Comparison of ENCODE assay signal across 5 mouse cellular contexts in the genomic region with DNA sequence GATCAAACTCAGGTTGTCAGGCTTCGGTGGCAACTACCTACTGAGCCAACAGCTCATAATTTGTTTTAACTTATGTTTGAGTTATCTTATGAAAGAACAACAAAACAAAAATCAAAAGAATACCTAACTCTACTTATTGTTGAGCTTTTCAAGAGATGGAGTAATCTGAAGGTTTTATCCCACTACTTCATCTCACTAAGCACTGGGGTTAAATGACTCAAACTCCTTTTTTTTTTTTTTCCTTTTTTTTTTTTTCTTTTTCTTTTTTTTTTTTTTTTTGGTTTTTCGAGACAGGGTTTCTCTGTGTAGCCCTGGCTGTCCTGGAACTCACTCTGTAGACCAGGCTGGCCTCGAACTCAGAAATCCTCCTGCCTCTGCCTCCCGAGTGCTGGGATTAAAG. TPM values are rescaled to one million over a fixed set of nuclear protein-coding genes. Genes with fewer than 3 reads are reported as not detected.
DNase-seq lines count a peak whose midpoint lies in the region; ATAC-seq and TF ChIP-seq lines count a peak whose summit lies in the region.
"Not testable (repeated sequence)": the region's sequence is repeated elsewhere in the genome, so short reads cannot be mapped to it uniquely, and the experiment has no call there.

No protein-coding gene starts in this region.

- dilution Hi-C loops in CH12.LX (cut with MboI; ENCODE audit: extremely low pct_ligation_motif_present, extremely low pct_unique_long_range_greater_than_20kb, low sequenced_read_pairs) = not testable (repeated sequence)

- H3K27me3 ChIP-seq in CH12.LX (replicated peaks); MEL (ENCODE audit: control insufficient read depth in 1 of 2, insufficient read depth in 2 of 2, low read length in 2 of 2); liver, embryonic 12.5 days (replicated peaks); midbrain, embryonic 11.5 days (ENCODE audit: control insufficient read depth, insufficient read depth, low read length): not testable (repeated sequence)

- ATAC-seq in liver, embryonic 12.5 days; midbrain, embryonic 11.5 days (ENCODE audit: low FRiP score): not testable (repeated sequence)

- DNase-seq in CH12.LX (ENCODE audit: extremely low read depth); ES-E14 (ENCODE audit: low read depth, low spot score); MEL (ENCODE audit: low read depth, low spot score): not testable (repeated sequence)
- peak; percentile 23 for DNase-seq in midbrain, embryonic 11.5 days (ENCODE audit: low spot score, missing footprints)

- in situ Hi-C loops in CH12.LX (cut with MboI; ENCODE audit: low pct_ligation_motif_present, low pct_unique_long_range_greater_than_20kb, low sequenced_read_pairs); ES-E14 (cut with MboI; ENCODE audit: low sequenced_read_pairs in 2 of 2, unreplicated experiment in 2 of 2): not testable (repeated sequence)

- H3K4me1 ChIP-seq in CH12.LX (ENCODE audit: control insufficient read depth in 1 of 2, insufficient read depth in 2 of 2) (peaks cover 7 to 29% of the 10 kb centered on the region in 2 experiments), ES-E14 (ENCODE audit: control insufficient read depth in 2 of 2, insufficient read depth in 2 of 2, low read length in 2 of 2, poor library complexity in 1 of 2) (peaks cover 2 to 19% of the 10 kb centered on the region in 2 experiments), MEL (ENCODE audit: control insufficient read depth in 1 of 2, insufficient read depth in 2 of 2, low read length in 2 of 2) (peaks cover 24 to 30% of the 10 kb centered on the region in 2 experiments)
- H3K4me1 ChIP-seq in liver, embryonic 12.5 days = peaks cover 58% of the 10 kb centered on the region
- H3K4me1 ChIP-seq in midbrain, embryonic 11.5 days (ENCODE audit: control insufficient read depth, insufficient read depth, low read length) = peaks cover 14% of the 10 kb centered on the region

- H3K27ac ChIP-seq in CH12.LX (ENCODE audit: insufficient read depth, low read depth); ES-E14 (ENCODE audit: insufficient read depth, low read depth, low read length, poor library complexity, severe bottlenecking); MEL (ENCODE audit: control insufficient read depth, low read depth, low read length); midbrain, embryonic 11.5 days (ENCODE audit: low read depth, low read length): not testable (repeated sequence)
- H3K27ac ChIP-seq in liver, embryonic 12.5 days = 0 out of 2 replicates have a peak overlapping the region, but pooled peaks have one; percentile 51

- H3K4me3 ChIP-seq in CH12.LX (replicated peaks in 1 of 3; ENCODE audit: low read depth in 2 of 3, low read length in 2 of 3, poor library complexity in 1 of 3); ES-E14 (ENCODE audit: insufficient read depth in 1 of 2, low read depth in 1 of 2, low read length in 2 of 2, poor library complexity in 1 of 2, severe bottlenecking in 1 of 2); MEL (ENCODE audit: control insufficient read depth in 1 of 2, insufficient read depth in 1 of 2, low read depth in 2 of 2, low read length in 2 of 2); liver, embryonic 12.5 days; midbrain, embryonic 11.5 days (ENCODE audit: low read depth, low read length): not testable (repeated sequence)

- not testable (repeated sequence) for H3K79me2 ChIP-seq in CH12.LX (replicated peaks; ENCODE audit: control insufficient read depth, extremely low read depth, insufficient read depth, poor library complexity, severe bottlenecking)
- H3K79me2 ChIP-seq in MEL (ENCODE audit: control insufficient read depth, insufficient read depth, low read length, poor library complexity) = peaks cover 16% of the 10 kb centered on the region

- TF ChIP-seq POLR2A in CH12.LX (IDR thresholded peaks at IDR 0.05; ENCODE audit: low read depth, low read length); MEL (IDR thresholded peaks at IDR 0.05; ENCODE audit: control insufficient read depth in 1 of 2, insufficient read depth in 1 of 2, low read depth in 1 of 2, low read length in 2 of 2, poor library complexity in 1 of 2): not testable (repeated sequence)

- not testable (repeated sequence) for H3K9me3 ChIP-seq in CH12.LX (replicated peaks; ENCODE audit: low read length); ES-E14 (ENCODE audit: control insufficient read depth, insufficient read depth, low read depth, low read length); MEL (replicated peaks; ENCODE audit: insufficient read depth, low read length); liver, embryonic 12.5 days (replicated peaks); midbrain, embryonic 11.5 days (ENCODE audit: control insufficient read depth, low read length)

- H3K4me2 ChIP-seq in CH12.LX (ENCODE audit: insufficient read depth, low read depth, poor library complexity, severe bottlenecking); liver, embryonic 12.5 days; midbrain, embryonic 11.5 days: not testable (repeated sequence)

- H3K9ac ChIP-seq in CH12.LX (ENCODE audit: insufficient read depth, low read depth); ES-E14 (ENCODE audit: insufficient read depth, low read depth, low read length, poor library complexity, severe bottlenecking); MEL (ENCODE audit: control insufficient read depth, low read depth, low read length, poor library complexity, severe bottlenecking); liver, embryonic 12.5 days; midbrain, embryonic 11.5 days (ENCODE audit: low read length): not testable (repeated sequence)

- not testable (repeated sequence) for TF ChIP-seq RAD21 in CH12.LX (IDR thresholded peaks at IDR 0.05; ENCODE audit: low read depth, low read length); MEL (IDR thresholded peaks at IDR 0.05; ENCODE audit: low read depth, low read length)

- not testable (repeated sequence) for TF ChIP-seq CTCF in CH12.LX (conservative IDR thresholded peaks at IDR 0.05 in 1 of 2, IDR thresholded peaks at IDR 0.05 in 1 of 2; ENCODE audit: low read depth in 2 of 2, low read length in 2 of 2); MEL (IDR thresholded peaks at IDR 0.05 in 2 of 3, conservative IDR thresholded peaks at IDR 0.05 in 1 of 3; ENCODE audit: control insufficient read depth in 1 of 3, insufficient read depth in 1 of 3, low read depth in 2 of 3, low read length in 3 of 3, poor library complexity in 1 of 3, severe bottlenecking in 1 of 3)

- not testable (repeated sequence) for H3K36me3 ChIP-seq in CH12.LX (replicated peaks in 1 of 2; ENCODE audit: control insufficient read depth in 1 of 2, insufficient read depth in 1 of 2, low read length in 1 of 2); midbrain, embryonic 11.5 days (ENCODE audit: control insufficient read depth, insufficient read depth, low read length)
- H3K36me3 ChIP-seq in ES-E14 (ENCODE audit: control insufficient read depth, insufficient read depth, low read length, poor library complexity, severe bottlenecking) (peaks cover 21% of the 10 kb centered on the region), MEL (ENCODE audit: control insufficient read depth in 1 of 2, insufficient read depth in 2 of 2, low read length in 2 of 2) (peaks cover 4 to 32% of the 10 kb centered on the region in 2 experiments)
- H3K36me3 ChIP-seq in liver, embryonic 12.5 days = peaks cover 27% of the 10 kb centered on the region

- WGBS in liver, embryonic 12.5 days (ENCODE audit: insufficient replicate concordance) = 94% methylated on average over 3 of the region's 4 CpGs
- 86% methylated on average over 3 of the region's 4 CpGs for WGBS in midbrain, embryonic 11.5 days

- TF ChIP-seq EP300 in CH12.LX (IDR thresholded peaks at IDR 0.05; ENCODE audit: low read length); MEL (IDR thresholded peaks at IDR 0.05; ENCODE audit: low read depth in 1 of 2, low read length in 2 of 2): not testable (repeated sequence)

TF ChIP-seq in CH12.LX, 34 proteins besides CTCF, POLR2A, EP300 and RAD21:
- TF ChIP-seq ZNF384 (IDR thresholded peaks at IDR 0.05; ENCODE audit: low read depth, low read length) = peak; percentile 68

TF ChIP-seq in ES-E14, 5 proteins besides CTCF, POLR2A, EP300 and RAD21:
- TF ChIP-seq ZNF384 (IDR thresholded peaks at IDR 0.05; ENCODE audit: low read depth, low read length) = peak; percentile 48; the same call in 1 of the 2 replicates

TF ChIP-seq in MEL, 35 proteins besides CTCF, POLR2A, EP300 and RAD21:
- peak; percentile 64; the same call in 1 of the 2 replicates for TF ChIP-seq ZNF384 (IDR thresholded peaks at IDR 0.05; ENCODE audit: low read depth, low read length)
TF ChIP-seq in MEL: peak in this region for 1; not testable (repeated sequence) for 34.

RNA-seq across cellular contexts. Expression of a gene that starts 4.3 kb away (rescaled TPM):
- 6.0 and 12.5 TPM in 2 replicates for total RNA-seq in CH12.LX (2012; rRNA removed)
- 19.5 and 22.4 TPM in 2 replicates for total RNA-seq in CH12.LX (2014; rRNA removed)
- 26.2 and 30.5 TPM in 2 replicates for polyA plus RNA-seq in CH12.LX (2012; ENCODE audit: insufficient read length, low read depth)
- total RNA-seq in ES-E14 (2012; rRNA removed) = 49.1 and 70.3 TPM in 2 replicates
- 18.1 and 29.3 TPM in 2 replicates for total RNA-seq in MEL (2012; rRNA removed)
- 10 to 100 TPM in 1 of 2 experiments, not detected in 1; 37.4 TPM for polyA plus RNA-seq in MEL (2012; ENCODE audit: insufficient read depth in 1 of 2, insufficient read length in 2 of 2, low read depth in 1 of 2, low replicate concordance in 2 of 2, missing spikeins in 1 of 2)
- polyA plus RNA-seq in liver, embryonic 12.5 days (2016; fragmentation: Nextera tagmentation; extraction: Ambion mirVana) = 88.3 and 96.9 TPM in 2 replicates
- polyA plus RNA-seq in midbrain, embryonic 11.5 days (2014; fragmentation: Nextera tagmentation; extraction: Ambion mirVana) = 13.2 and 16.5 TPM in 2 replicates
